Mouse (Mus musculus): ENCODE results near the gene G3bp2.

The G3bp2 gene

GRCm38 (mm10) chr5:92101601-92102000, 18.1 kb upstream of the G3bp2 start:
- no peak for DNase-seq (ENCODE audit: low spot score in 2 of 2)

- DNase-seq (ENCODE audit: low spot score in 2 of 2) = no peak
Measured at GRCm38 (mm10) chr5:92098351-92099109, 15.0 kb upstream of the G3bp2 start.

GRCm38 (mm10) chr5:92097779-92098178, 14.3 kb upstream of the G3bp2 start:
- no peak for DNase-seq (ENCODE audit: low spot score in 2 of 2)

GRCm38 (mm10) chr5:92096786-92097185, 13.3 kb upstream of the G3bp2 start:
- no peak for DNase-seq (ENCODE audit: low spot score in 2 of 2)

- no peak for DNase-seq (ENCODE audit: low spot score in 2 of 2)
Measured at GRCm38 (mm10) chr5:92094062-92094415, 10.5 kb upstream of the G3bp2 start.

GRCm38 (mm10) chr5:92093263-92094061, 9.9 kb upstream of the G3bp2 start:
- no peak for DNase-seq (ENCODE audit: low spot score in 2 of 2)

GRCm38 (mm10) chr5:92087469-92087868, 4.0 kb upstream of the G3bp2 start:
- no peak for DNase-seq (ENCODE audit: low spot score in 2 of 2)

- DNase-seq (ENCODE audit: low spot score in 2 of 2) = no peak
Measured at GRCm38 (mm10) chr5:92085821-92086550, 2.5 kb upstream of the G3bp2 start.

- no peak for DNase-seq (ENCODE audit: low spot score in 2 of 2)
Measured at GRCm38 (mm10) chr5:92085246-92085645, 1.7 kb upstream of the G3bp2 start.

- peak in 1 of 2 experiments; percentile 51 for DNase-seq (ENCODE audit: low spot score in 2 of 2)
Measured at GRCm38 (mm10) chr5:92082821-92083401, 608 bp downstream of the G3bp2 start.

- DNase-seq (ENCODE audit: low spot score in 2 of 2) = no peak
Measured at GRCm38 (mm10) chr5:92081326-92081725, 2.2 kb downstream of the G3bp2 start.

- no peak for DNase-seq (ENCODE audit: low spot score in 2 of 2)
Measured at GRCm38 (mm10) chr5:92080400-92080799, 3.1 kb downstream of the G3bp2 start.

- DNase-seq (ENCODE audit: low spot score in 2 of 2) = no peak
Measured at GRCm38 (mm10) chr5:92079304-92079703, 4.2 kb downstream of the G3bp2 start.

- DNase-seq (ENCODE audit: low spot score in 2 of 2) = no peak
Measured at GRCm38 (mm10) chr5:92078751-92079150, 4.8 kb downstream of the G3bp2 start.

- no peak for DNase-seq (ENCODE audit: low spot score in 2 of 2)
Measured at GRCm38 (mm10) chr5:92076273-92076672, 7.2 kb downstream of the G3bp2 start.

GRCm38 (mm10) chr5:92074061-92074460, 9.5 kb downstream of the G3bp2 start:
- DNase-seq (ENCODE audit: low spot score in 2 of 2) = no peak

- no peak for DNase-seq (ENCODE audit: low spot score in 2 of 2)
Measured at GRCm38 (mm10) chr5:92063192-92063591, 20.3 kb downstream of the G3bp2 start.

- DNase-seq (ENCODE audit: low spot score in 2 of 2) = no peak
Measured at GRCm38 (mm10) chr5:92052866-92053265, 30.7 kb downstream of the G3bp2 start.

GRCm38 (mm10) chr5:92050419-92050818, 33.1 kb downstream of the G3bp2 start:
- no peak for DNase-seq (ENCODE audit: low spot score in 2 of 2)

- no peak for DNase-seq (ENCODE audit: low spot score in 2 of 2)
Measured at GRCm38 (mm10) chr5:92043783-92044182, 39.7 kb downstream of the G3bp2 start, which contains the start of gene Cdkl2. Gene Cdkl2 (minus strand): TSS chr5:92043883.

GRCm38 (mm10) chr5:92042377-92043348, 40.9 kb downstream of the G3bp2 start:
- DNase-seq (ENCODE audit: low spot score in 2 of 2) = peak; percentile 93 to 94

Data from frontal cortex, postnatal 25 days (tissue).